Mouse (Mus musculus) adrenal gland, adult 2 months (tissue): ENCODE results near the gene Mus81. TPM values are rescaled to one million over a fixed set of nuclear protein-coding genes. Genes with fewer than 3 reads are reported as not detected.

Source experiments
- DNase-seq: peaks from one replicate; pipeline ENCODE4 v3.0.0; 2021
- long read RNA-seq: library from polyadenylated mRNA; stranded (forward); transcript quantifications from one replicate; pipeline ENCODE4 v2.0.0, GENCODE M21; 2021
- polyA plus RNA-seq: library from polyadenylated mRNA; depleted of rRNA; stranded (reverse); fragments of >200 nt; gene quantifications from 2 replicates; pipeline ENCODE4 v1.2.3, GENCODE M21; 2012; rRNA removed
- total RNA-seq, 2 experiments: library from RNA; stranded (reverse); gene quantifications; 2 replicates each; pipeline ENCODE4 v1.2.3; 2021

Mus81 gene
- total RNA-seq (10 to 100 TPM; 23.2 to 24.9 TPM), polyA plus RNA-seq (39.5 and 45.7 TPM in 2 replicates)
- long read RNA-seq, transcript Mus81-202 (16 exons, 2,067 nt), result major isoform, 25 of 36 reads
- long read RNA-seq, partial matches to known transcripts, result 2 of 36 reads
- long read RNA-seq, other reads (novel, unspliced or antisense), result 9 of 36 reads

DNA sequence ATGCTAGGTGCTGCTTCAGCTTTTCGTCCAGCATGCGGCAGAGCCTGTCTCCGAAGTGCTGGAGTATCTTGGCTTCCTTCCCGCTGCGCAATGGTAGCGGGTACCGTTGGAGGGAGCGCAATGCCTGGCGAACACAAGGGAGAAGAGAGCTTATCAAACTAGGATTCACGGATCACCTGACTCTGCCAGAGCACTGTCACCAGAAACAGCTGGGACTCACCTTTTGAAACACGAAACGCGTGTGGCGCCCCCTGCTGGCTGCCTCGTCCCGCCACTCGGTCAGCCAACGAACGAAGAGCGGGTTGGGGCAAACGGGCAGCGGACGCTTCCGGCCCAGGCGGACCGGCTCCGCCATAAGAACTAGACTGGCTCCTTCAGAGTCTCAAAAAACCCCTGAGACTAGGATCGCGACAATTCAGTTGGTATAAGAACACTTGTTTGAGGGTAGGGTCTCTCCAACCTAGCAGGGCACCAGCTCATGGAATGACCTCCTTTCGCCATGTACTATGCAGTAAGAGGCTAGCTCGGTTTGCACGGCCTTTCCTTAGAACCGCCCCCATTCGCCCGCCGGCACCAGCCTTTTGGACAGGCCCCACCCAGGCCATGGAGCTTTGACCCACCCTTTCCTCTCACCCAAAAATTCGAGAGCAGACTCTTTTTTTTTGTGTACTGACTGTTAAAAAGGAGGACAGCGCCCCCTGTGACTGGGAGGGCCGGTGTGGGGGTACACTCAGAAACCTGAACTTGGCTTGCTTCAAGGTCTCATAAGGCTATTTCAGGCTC, at the start of gene Mus81:
Gene Mus81, minus strand, starts transcription at position 635 of the 783 bp plus-strand sequence.
- peak; percentile 98 for DNase-seq

DNA sequence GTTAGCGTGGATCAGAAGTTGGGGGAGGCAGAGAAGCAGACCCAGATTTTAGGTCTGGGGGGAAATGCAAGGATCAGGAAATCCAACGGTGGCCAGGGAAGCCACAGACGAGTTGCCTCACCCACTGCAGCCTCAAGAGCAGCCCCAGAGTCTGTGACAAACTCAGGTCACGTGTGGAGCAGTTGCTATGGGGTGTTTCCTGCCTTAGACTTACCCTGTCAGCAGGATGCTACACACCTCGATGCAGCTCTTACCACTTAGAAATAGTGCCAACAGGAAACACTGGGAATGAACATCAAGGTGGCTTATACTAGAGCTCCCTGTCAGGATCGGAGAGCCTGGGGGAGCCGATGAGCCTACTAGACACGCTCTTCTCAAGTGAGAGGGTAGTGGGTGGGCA, 44.3 kb upstream of the Mus81 start:
- DNase-seq, result no peak

DNA sequence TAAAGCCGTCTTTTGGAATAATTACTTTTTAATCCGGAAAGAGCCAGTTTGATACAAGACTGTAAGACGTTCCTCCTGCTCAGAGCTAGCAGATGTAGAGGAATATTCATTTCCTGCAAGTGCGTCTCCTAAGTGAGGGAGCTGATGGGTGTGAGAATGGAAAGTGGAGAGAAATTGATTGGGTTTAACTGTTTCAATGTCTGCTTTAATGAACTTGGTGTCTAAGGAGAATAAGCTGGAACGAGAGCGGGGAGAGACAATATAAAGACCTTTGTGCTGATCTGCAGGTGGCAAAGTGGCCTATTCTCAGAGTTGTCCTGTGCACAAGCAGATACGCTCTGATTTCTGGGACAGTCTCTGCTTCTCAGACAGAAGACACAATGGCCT, 41.9 kb upstream of the Mus81 start:
- no peak for DNase-seq

DNA sequence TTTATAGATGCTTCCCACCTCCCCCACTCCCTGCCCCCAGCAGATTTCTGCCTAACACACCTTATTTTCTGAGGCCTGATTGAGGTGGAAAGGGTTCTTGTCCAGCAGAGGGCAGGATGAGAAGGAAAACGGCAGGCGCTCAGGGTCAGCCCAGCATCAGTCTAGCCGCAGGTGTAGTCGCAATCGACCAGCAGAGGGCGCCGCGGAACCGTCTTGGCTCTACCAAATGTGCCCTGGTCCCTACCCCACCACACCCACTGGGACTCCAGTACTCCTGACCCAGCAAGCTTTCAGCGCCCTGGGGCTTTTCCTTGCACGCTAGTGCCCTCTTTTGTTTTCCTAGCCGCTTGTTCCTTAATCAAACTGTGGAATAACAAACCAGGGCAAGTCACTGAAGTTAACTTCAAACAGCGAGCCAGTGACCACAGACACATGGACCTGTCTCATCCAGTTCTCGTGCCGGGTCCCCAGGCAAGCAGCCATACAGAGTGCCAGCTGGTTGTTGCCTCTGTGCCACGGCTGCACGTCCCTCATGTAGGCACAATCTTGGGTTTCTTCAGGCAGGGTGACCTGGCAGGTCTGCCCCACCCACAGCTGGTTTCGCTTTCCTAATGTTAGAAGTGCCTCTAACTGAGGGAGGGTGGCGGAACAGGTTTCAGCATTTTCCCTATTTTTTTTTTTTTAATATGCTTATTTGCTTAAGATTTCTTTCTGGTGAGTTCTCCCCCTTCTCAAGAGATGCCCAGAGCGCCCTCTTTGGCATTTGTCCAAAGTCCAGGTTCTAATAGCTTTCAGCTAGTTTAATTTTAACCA, 41.3 kb upstream of the Mus81 start:
- peak; percentile 97 for DNase-seq

DNA sequence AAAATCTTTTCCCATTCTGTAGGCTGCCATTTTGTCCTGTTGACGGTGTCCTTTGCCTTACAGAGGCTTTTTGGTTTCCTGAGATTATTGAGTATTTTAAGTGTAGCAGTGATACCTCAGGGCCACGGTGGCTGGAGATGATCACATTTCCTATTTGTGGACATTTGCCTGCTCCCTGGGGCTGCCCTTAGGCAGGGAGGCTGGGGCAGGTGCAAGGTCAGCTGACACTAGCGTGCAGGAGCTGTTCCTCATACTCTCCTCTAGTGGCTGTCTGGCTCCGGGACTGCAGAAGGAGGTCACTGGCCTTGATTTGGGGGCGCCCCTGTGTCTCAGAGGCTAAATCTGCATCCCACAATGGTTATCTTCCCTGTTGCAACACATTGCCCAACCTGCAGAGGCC, 37.0 kb upstream of the Mus81 start:
- no peak for DNase-seq

DNA sequence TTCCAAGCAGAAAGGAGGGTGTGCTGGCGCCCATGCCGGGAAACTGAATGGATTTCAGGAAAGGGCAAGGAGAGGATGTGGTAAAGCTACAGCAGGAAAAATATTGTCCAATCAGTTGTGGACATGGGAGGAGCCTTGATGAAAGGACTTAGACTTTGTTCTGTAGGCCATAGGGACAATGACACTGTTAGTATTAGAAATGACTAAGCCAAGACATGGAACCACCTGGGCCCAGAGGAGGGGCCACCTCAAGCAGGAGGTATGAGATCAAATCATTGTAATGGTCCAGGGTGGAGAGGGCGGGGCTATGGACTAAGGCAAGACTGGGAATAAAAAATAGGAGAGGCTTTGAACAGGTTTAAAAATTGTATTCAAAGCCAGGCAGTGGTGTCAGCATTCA, 30.5 kb upstream of the Mus81 start:
- no peak for DNase-seq

DNA sequence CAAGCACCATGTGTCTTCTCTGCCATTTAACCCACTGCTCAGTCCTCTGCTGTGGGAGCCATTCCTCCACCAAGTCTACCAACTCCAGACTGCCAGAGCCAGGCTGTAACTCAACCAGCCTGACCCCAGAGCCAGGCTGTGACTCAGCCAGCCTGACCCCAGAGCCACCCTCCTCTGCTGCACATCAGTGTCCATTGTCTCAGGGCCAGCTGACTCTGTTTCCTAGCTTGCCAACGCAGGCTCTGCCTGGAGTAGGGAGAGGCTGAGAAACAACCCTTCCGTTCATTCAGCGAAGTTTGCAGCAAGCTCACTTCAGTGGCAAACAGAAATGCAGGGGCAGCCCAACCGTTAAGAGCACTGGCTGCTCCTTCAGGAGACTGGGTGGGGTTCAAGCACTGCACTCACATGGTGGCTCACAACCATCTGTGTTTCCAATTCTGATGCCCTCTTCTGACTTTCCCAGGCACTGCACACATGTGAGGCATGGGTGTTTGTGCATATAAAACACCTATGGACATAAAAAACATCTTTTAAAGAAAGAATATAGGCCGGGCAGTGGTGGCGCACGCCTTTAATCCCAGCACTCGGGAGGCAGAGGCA, 28.8 kb upstream of the Mus81 start:
- DNase-seq, result peak; percentile 57

DNA sequence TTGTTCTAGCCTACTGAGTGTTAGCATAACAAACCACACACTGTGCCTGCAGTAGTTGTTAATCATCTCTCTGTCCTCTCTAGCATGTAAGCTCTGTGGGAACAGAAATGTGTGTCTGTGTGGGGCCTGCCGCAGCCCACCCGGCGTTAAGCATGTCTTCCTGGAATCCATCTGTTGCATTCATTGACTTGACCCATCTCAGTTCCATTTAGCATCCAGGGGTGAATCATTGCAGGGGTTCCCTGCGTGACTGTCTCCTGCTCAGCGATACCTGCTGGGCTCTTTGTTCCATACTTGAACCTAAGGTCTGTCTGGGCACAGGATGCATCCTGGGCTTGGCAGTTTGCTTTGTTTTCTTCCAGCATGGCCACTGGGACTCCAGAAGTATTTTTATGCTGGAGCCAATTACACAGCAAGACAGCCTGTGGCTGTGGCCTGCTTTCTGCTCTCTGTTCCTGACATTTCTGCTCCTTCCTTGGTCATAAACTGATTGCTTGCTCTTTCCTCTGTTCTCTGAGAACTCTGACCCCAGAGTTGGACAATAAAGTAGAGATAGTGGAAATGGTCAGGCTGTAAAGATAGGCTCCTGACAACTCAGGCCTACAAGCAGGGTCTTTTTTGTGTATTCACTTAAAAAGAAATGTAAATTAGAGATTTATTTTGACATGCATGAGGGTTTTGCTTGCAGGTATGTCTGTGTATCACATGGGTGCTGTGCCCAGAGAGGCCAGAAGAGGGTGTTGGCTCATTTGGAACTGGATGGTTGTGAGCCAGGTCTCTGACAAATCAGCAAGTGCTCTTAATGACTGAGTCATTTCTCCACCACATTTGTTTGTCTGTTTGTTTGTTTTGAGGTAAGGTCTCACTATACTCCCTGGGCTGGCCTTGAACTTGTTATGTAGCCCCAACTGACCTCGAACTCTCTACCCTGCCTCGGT, 27.9 kb upstream of the Mus81 start:
- peak; percentile 28 for DNase-seq

- DNase-seq, result no peak
Measured at GRCm38 (mm10) chr19:5513005-5513349, 24.8 kb upstream of the Mus81 start.

DNA sequence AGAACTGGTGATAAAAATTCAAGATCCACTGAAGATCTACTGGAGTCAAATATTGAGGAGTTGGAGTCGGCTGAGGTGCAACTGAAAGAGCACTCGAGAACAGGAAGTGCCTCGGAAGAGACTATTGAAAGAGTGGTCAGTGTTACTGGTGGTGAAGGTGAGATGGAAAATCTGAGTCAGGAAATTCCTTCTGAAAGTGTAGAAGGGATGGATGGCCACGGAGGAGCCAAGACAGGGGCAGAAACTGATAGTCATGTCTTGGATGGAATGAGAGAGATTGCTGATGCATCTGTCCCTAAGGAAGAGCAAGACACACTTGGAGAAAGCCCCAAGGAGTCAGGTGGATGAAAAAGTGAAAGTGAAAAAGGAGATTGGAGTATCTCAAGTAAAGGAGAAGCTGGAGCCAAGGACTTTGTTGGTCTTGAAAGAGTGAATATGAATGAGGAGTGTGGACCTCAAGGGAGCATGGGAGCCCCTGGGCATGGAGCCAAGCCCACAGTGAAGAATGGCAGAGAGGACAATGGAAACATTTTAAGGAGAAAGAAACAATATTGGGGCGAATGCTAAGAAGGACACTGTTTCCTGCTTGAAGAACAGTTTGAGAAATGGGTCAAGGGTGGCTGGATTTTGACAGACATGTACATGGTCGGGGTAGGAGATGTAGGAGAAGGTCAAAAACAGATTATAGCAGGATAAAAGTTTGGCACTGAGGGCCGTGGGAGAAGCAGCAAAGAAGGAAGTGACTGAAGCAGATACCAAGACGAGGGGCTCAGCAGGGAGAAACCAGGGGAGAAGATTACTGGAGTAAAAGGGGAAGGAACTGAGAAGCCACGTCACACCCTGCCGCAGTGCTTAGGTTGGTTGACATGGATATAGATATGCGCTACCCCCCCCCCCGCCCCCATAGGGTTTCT, 24.1 kb upstream of the Mus81 start:
- DNase-seq, result no peak

DNA sequence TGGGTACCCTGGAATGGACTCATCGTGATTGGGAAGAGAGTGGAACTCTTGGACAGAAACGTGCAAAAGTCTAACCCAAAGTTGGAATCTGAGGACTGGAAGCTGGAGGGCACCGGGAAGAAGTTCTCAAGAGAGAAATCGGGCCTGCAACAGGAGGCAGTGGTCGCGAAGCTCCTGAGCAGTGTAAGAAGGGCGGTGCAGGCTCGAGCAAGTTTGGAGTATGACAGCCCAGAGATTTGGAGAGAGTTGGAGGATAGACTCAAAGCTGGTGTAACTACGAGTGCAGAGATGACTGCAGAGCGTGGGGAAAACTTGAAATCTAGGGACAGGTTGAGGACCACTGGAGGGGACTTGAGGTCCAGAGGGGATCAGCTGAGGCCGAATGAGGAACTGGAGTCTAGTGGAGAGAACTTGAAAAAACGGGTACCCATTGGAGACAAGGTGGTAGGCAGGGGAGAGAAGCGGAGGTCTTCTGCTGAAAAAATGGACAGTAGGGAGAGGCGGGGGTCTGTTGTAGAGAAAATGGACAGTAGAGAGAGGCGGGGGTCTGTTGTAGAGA, 23.0 kb upstream of the Mus81 start:
- DNase-seq, result no peak

- DNase-seq, result peak; percentile 99
Measured at GRCm38 (mm10) chr19:5510031-5511026, 22.1 kb upstream of the Mus81 start, which contains the start of gene Snx32. Gene Snx32 (minus strand): TSS chr19:5510538.

- no peak for DNase-seq
Measured at GRCm38 (mm10) chr19:5503687-5504086, 15.5 kb upstream of the Mus81 start, which contains the start of gene 1700020D05Rik. Gene 1700020D05Rik (minus strand): TSS chr19:5503787.

GRCm38 (mm10) chr19:5500330-5500875, 12.2 kb upstream of the Mus81 start:
- DNase-seq, result peak; percentile 69

- no peak for DNase-seq
Measured at GRCm38 (mm10) chr19:5496052-5496370, 7.8 kb upstream of the Mus81 start.

DNA sequence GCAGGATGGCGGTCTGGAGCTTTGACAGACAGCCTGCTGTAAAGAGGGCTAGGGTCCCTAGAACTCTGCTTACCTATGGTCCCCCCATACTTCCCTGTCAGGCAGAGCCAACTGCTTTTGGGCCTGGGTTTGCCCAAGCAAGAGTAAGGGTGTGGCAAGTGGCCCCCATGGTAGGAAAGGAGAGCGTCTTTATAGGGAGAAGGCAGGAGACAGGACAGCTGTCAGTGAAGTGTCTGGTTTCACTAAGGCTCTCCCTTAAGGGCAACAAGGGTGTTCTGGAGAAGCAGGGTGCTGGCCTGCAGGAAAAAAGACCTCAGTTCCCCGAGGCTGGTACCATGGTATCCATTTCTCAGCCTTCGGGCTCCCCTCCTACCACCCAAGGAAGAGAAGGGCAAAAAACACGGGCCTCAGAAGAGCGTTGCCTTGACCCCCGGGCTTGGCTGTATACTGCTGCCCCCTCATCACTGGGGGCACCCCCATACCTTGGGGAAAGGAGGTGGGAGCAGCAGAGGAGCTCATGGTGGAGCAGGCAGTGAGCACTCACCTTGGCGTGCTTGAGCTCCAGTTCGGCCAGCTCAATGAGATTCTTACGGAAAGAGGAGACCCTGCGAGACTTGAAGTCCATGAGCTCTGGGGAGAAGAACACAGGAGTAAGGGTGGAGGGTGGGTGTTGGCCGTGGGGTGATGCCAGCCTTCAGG, 7.3 kb upstream of the Mus81 start:
- peak; percentile 8 for DNase-seq

GRCm38 (mm10) chr19:5494314-5494713, 6.1 kb upstream of the Mus81 start:
- no peak for DNase-seq

- peak; percentile 56 for DNase-seq
Measured at GRCm38 (mm10) chr19:5493301-5493721, 5.1 kb upstream of the Mus81 start.
